Mouse (Mus musculus) gastrocnemius, postnatal 25 days (tissue): Measurements from ENCODE around the gene Krt8. TPM values are rescaled to one million over a fixed set of nuclear protein-coding genes. Genes with fewer than 3 reads are reported as not detected.

Experiments
- DNase-seq: peaks from one replicate; pipeline ENCODE4 v3.0.0; 2022
- long read RNA-seq, 2 experiments: library from polyadenylated mRNA; stranded (forward); transcript quantifications; one replicate each; pipeline ENCODE4 v2.0.0; 2021
- total RNA-seq, 2 experiments: library from RNA; stranded (reverse); gene quantifications; 1 replicate in 1 of 2; 2 replicates in 1 of 2; pipeline ENCODE4 v1.2.3; 2021

The Krt8 gene
- total RNA-seq, result under 1 TPM; 0.13 to 0.19 TPM
- long read RNA-seq, experiment 1, partial matches to known transcripts, result 0 of 1 reads
- long read RNA-seq, experiment 1, other reads (novel, unspliced or antisense), result 1 of 1 reads
- long read RNA-seq, experiment 2, partial matches to known transcripts, result 1 of 1 reads
- long read RNA-seq, experiment 2, other reads (novel, unspliced or antisense), result 0 of 1 reads

- DNase-seq, result no peak
These were observed at the start of gene Krt8 for GRCm38 (mm10) chr15:102004189-102004588. Krt8 (minus strand) TSS chr15:102004482.

DNA sequence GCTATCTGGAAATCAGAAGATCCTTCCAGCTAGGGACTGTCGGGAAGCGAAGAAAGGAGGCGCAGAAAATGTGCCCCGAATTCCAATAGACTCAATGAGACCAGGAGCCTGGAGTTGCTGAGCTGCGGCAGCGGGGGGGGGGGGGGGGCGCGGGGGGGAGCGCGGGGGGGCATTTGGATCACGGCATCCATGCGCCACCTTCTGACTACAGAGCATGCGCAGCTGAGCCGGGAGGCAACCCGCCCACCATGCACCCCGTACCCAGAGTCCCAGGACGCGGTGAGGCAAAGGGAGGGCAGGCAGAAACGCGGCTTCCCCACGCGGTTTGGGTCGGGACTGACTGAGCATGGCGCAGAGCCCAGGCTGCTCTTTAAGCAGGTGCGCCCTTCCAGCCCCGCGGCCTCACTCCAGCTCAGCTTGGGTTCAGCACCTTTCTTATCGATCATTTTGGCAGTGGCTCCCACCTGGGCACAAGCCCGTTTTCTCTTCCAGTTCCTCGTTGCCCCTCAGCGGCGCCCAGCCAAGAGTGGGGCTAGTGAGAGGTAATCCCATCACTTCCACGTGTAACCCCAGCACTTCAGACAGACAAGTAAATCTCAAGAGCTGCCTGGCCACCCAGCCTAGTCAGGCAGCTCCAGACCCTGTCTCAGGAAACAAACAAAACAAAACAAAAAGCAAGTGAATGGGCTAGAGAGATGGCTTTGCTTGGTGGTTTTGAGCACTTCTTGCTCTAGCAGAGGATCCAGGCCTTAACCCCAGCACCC lies 47.8 kb upstream of the Krt8 start:
- DNase-seq, result no peak

- no peak for DNase-seq
These were observed 45.6 kb upstream of the Krt8 start for GRCm38 (mm10) chr15:102049871-102050270.

DNA sequence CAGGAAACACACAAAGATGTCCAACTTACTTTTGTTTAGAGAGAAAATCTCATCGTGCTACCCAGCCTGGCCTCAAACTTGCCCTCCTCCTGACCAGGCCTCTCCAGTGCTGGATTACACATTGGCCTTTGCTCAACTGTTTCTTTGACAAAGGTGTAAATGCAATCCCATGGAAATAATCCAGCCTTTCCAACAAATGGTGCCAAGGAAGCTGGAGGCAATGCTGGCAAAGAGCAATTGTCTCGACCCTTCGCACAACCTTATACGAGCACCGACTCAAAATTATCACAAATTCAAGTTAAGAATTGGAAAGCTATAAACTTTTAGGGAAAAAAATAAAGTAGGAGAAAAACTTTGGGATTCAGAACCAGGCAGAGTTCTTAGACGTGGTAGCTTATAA lies 43.7 kb upstream of the Krt8 start:
- no peak for DNase-seq

DNA sequence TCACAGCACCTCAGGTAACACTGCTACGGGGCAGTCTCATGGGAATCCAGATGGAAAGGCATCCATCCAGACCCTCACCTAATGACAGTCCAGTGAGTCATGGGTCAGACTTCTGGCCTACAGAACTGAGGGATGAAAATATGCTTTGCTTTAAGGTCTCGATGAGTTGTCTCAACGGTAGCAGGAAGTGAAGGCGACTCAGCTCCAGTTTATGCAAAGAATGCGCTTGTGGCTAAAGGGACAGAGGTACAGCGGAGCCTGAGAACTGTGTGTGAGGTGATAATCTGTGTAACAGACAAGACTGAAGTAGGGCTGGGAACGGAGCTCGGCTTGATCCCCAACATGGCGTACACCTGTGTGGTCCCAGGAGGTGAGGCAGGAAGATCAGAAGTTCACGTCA lies 41.4 kb upstream of the Krt8 start:
- DNase-seq, result no peak

DNA sequence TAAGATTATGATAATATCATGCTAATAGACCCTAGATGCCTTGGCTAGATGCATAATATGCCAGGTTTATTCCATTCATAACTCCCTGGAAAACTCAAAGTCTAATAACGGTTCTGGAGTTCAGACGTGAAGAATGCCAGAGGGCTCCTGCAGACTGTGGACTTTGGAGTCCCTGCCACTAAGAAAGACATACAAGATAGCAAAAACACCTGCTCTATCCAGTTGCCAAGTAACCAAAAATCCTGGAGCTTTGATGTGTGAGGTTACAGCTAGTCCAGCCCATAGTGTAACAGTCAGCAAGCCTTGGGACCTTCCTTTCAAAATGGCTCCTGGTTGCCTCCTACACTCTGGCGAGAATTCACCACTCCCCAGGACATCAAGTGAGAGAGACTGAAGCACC lies 40.5 kb upstream of the Krt8 start:
- no peak for DNase-seq

DNA sequence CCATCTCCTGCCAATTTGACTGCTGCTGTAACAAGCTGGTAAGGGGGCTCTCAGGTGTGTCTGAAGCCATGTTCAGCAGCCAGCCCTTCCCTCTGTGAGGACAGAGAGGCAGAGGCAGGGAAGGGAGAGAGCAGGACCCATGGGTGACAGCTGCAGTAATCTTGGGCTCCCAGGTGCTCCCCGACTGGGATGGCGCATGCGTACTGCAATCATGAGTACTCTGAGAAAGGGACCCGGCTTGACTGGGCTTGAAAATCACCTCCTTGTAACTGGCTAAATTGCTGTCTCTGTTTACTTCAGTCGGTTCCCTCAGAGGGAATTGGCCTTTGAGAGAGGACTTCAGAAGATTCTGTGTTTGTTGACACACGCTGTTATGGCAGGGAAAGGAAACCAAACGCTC lies 37.7 kb upstream of the Krt8 start:
- no peak for DNase-seq

DNA sequence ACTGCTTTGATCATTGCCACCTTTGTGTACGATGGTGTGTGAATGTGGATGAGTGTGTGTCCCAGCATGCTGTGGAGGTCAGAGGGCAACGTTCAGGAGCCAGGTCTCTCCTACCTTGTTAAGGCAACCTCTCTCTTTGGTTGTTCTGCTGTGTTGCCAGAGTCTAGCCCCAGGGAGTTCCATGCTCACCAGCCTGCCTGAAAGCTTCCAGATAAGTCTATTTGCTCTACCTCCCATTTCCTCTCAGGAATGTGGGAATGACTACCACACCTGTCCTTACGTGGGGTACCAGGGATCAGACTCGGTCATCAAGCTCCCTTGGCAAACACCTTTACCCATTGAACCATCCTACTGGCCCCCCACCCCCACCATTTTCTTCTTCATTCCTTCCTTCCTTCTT lies 36.0 kb upstream of the Krt8 start:
- DNase-seq, result no peak

DNA sequence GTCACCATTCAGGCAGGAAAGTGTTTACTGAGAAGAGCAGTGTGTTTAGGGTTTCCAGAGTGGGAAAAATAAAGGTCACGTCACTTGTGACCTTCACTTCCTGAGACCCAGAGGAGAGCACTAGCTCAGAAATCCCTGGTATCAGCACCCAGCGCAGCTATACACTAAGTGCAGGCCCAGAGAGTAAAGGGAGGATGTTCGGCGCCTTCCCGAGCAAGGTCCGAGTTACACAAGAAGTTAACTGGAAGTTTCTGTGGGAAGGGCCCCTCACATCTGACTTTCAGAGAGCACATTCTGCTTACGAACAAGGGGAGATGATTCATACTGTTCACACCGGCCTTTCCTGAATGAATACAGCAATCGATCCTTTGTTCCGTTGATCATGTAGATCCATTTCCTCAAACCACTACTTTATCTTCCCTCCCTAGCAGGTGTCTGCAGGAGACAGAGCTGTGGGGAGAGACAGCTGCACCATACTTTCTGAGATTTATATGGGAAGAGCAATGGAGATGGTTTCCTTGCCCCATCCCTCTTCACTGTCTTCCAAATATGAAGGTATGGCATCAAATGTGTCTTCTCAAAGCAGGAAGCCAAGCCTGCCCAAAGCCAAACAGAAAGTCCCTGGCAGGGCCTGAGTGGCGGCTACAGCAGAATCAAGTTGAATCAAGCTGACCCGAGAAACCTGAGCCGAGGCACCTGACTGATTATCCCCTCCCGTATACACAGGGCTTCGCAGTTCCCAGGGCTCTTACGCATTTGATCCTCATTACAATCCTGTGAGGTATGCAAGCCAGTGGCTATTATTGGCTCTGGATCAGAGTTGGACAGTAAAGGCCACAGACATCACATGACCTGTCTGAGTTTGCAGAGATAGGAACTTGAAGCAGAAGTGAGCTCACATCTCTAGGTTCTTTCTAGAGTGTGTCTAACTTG lies 30.1 kb upstream of the Krt8 start:
- no peak for DNase-seq

DNA sequence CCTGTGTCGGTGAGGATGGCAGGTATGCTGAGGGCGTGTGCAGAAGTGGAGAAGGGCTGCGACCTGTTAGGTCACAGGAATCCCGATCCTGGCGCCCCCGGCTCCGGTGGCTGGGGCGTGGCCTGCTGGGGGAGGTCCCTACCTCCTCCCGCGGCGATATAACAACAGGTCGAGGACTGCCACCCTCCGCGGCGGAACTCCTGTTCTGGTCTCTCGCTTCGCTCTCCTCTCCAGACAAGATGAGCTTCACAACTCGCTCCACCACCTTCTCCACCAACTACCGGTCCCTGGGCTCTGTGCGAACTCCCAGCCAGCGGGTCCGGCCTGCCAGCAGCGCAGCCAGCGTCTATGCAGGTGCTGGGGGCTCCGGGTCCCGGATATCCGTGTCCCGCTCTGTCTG lies 23.8 kb upstream of the Krt8 start, which contains the start of gene Krt18:
Gene Krt18 (plus strand): TSS at position 141 of the 400 bp plus-strand sequence.
- DNase-seq, result no peak

DNA sequence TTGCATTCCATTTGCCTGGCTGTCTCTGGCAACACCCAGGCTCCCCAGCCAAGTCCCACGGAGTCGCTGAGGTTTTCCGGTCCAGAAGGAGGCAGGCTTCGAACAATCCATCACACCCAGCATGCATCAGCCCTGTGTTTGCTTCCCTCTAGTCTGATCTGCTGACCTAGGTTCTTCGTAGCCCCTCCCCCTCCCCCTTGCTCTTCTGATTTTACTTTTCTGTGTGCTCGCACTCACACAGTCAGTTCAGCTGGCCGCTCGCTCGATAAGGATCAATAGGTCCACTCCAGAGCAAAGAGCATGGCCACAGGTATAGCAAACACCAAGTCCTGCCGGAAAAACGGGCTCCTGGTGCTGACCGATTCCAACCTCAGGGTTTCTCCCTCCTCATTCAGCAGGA lies 22.1 kb upstream of the Krt8 start:
- no peak for DNase-seq

GRCm38 (mm10) chr15:102025136-102025872 lies 21.0 kb upstream of the Krt8 start:
- no peak for DNase-seq

DNA sequence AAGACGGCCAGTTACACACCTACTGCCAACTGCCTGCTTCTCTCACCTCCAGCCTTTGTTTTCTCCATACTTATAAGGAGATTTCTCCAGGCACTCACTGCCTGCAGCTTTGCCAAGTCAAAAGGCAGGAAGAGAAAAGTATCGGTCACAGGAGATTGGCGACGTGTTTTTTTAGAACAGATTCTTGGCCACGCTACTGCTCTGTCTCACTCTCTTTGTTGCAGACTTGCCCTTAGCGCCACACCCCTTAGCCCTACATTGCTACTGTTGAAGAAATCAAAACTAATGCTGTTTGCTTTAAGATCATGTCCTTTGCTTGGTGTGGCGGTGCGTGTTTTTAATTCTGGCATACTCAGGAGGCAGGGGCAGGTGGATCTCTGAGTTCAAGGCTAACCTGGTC lies 19.6 kb upstream of the Krt8 start:
- no peak for DNase-seq

- DNase-seq, result no peak
These were observed 18.2 kb upstream of the Krt8 start for GRCm38 (mm10) chr15:102022481-102022880.

- DNase-seq, result peak; percentile 21
These were observed 13.7 kb upstream of the Krt8 start for GRCm38 (mm10) chr15:102017918-102018463.

DNA sequence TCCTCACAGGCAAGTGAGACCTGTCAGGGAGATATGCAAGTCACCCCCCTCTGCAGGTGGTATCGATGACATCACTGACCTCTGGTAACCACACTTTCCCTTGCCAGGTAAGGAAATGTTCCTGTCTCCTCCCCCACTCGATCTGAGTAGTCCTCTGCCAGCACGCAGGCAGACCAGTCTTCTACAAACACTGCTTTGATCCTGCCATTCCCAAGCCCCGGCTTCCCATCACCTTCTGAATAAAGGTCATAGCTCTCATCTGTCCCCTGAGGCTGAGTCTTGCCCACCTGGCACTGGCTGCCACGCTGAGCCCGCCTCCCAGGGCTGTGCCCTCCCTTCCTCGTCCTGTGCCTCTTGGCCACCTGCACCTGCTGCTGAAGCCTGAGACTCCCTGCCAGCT lies 12.5 kb upstream of the Krt8 start:
- peak; percentile 36 for DNase-seq

DNA sequence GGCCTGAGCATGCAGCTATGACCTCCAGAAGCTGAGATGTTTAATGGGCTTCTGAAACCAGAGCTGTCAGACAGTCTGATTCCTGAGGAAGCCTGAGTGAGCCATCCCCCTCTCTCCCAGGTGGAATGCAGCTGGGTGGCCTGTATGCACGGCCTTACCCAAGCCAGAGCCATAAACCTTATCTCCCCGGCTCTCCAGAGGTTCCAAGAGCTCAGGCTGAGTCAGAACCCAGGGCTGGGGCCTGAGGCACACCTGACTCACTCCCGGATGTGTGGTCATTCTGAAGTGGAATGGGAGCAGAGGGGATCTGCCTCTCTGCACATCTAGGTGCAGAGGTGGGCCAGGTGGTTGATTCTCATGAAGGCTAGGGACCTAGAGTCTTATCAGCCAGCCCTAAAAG lies 11.8 kb upstream of the Krt8 start:
- no peak for DNase-seq

- DNase-seq, result no peak
These were observed 10.6 kb upstream of the Krt8 start for GRCm38 (mm10) chr15:102014848-102015247.

DNA sequence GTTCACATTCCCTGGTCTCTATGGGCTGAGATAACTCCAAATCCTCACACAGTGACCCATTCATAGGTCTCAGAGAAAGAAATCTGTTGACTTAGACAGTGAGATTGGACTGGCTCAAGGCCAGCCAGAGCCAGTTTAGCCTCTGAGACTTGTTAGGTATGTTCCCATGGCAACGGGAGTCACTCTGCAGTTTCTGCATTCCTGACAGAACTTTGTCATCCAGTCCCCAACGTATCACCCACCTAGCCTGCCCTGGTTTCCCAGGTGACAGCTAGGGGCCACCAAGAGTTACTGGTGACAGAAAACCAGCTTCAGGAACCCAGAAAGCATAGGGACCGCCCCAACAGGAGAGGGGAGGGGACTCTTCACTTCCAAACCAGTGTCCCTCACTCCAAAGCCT lies 9.4 kb upstream of the Krt8 start:
- no peak for DNase-seq

GRCm38 (mm10) chr15:102012260-102012765 lies 8.0 kb upstream of the Krt8 start:
- no peak for DNase-seq

DNA sequence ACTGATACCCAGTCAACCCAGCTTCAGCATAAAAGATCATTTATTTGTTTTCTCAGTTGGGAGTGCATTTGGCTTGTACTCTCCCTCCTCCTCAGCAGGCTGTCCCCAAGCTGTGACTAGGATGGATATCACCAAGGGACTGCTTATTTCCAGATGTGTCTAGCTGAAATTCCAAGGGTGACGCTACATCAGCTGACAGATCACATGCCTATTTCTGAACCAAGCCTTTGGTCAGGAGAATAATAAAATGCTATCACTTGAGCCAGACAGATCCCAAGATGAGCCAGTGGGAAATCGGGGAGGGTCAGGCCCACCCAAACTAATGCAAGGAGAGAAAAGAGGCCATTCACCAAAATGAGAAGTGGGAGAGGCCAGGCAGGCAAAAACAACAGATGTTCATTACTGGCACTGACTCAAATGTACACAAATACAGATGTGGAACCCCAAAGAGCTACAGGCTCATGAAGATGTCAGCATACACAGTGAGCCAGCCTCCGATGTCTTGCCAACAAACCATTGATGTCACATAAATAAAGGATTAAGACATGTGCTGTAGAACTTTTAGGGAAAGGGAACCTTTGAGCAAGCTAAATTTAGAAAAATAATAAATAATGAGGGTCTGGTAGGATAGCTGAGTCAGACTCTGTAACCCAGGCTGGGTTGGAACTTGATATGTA lies 6.4 kb upstream of the Krt8 start:
- DNase-seq, result peak; percentile 27
